Mouse (Mus musculus): ENCODE data around the gene Manbal. TPM values are rescaled to one million over a fixed set of nuclear protein-coding genes. Genes with fewer than 3 reads are reported as not detected.

The Manbal gene
- 5.0 TPM for polyA plus RNA-seq (2014; fragmentation: Illumina TruSeq; extraction: RNeasy Lipid Tissue Mini Kit (QIAGEN cat#74804); ENCODE audit: low read depth, low replicate concordance)

DNA sequence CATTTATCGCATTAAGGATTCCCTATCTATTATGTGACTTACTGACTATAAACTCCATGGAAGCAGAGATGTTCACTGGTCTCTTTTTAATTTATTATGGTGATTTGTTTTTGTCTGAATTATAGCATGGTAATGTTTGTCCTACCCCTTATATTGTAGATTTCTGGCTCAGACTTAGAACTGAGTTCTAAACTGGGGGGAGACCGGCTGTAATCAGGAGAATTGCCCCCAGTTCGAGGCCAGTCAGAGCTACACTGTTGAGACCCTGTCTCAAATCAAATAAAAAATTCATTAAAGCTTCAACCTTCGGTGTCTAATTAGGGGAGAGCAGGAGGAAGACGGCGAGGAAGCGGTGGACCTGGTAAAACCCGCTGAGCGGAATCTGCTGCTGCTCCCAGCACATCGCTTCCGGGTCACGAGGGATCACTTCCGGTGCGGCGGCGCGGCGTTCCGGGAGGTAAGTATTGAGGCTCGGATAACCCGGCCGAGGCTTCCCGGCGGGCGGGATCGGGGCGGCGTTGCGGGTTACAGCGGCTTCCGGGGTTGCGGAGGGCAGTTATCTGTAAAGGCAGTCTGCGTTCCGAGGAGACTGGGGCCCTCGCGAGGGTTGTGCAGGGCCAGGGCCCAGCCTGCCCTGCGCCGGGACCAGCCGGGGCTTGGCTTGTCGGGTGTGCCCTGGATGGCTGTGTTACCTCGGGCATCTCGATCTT, at the start of gene Manbal:
Manbal (plus strand) TSS at position 411 of the 710 bp plus-strand sequence.

DNA sequence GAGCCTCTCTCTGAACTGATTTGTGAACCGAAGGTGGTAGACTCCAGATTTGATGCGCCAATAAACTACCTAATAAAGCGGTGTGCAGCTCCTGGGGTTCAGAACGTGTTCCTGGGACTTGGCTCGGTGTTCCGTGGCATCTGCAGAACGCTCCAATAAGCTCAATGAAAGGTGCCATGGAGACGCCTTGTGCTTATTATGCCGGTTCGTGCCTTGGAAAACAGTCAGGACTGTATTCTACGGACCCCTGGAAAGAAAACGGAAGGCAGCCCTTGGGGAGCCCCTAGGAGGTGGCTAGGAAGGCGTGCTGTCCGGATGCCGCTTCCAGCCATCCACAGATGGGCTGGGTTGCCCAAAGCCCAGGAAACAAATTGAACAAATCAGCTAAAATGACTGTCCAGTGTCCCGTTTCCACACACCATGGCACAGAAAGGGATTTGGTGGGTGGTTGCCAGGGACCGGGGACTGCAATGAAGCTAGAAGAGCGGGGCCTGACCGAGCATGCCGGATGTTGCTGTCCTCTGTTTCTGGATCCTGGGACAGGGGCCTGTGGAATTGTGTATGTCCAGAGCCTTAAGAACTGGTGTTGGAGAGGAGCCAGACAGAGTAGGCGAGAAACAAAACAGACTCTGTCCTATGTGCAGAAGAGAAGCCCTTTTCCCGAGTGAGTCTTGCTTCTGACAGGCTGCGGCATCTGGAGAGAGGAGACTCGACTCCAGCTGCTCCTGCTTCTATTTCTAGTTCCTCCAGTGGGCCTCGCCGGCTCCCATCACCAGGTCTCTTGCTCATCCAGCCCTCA, 19.8 kb upstream of the Manbal start, which contains the start of gene Ghrh:
Ghrh (minus strand) TSS at position 146 of the 799 bp plus-strand sequence.

DNA sequence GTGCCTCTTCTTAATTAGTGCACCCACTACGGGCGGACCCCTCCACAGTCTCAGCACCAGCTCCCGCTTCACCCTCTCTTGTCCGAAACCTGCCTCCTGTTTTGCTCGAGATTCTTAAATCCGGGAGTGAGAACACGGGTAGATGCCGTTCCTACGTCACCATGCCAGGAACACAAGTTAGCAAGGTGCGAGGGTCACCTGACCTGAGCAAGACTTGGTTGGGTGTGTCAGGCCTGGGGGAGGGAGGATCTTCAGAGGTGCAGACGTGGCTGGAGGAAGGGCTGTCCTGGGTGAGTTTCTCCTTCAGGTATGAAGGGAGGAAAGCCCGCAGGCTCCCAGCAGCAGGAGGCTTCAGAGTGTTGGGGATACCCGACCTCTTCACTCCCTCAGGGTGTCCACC, 50.8 kb downstream of the Manbal start, which contains the start of gene Src:
Src (plus strand) TSS at position 239 of the 400 bp plus-strand sequence.

Other genes starting within 250 kb of the Manbal start
- 347 TPM for gene Samhd1, start 232.3 kb upstream of the Manbal start, polyA plus RNA-seq (2014; fragmentation: Illumina TruSeq; extraction: RNeasy Lipid Tissue Mini Kit (QIAGEN cat#74804); ENCODE audit: low read depth, low replicate concordance)
- gene Rbl1, start 163.1 kb upstream of the Manbal start, polyA plus RNA-seq (2014; fragmentation: Illumina TruSeq; extraction: RNeasy Lipid Tissue Mini Kit (QIAGEN cat#74804); ENCODE audit: low read depth, low replicate concordance): 54.1 TPM
- gene Rpn2, start 88.6 kb upstream of the Manbal start, polyA plus RNA-seq (2014; fragmentation: Illumina TruSeq; extraction: RNeasy Lipid Tissue Mini Kit (QIAGEN cat#74804); ENCODE audit: low read depth, low replicate concordance): 186 TPM
- gene Mroh8, start 88.0 kb upstream of the Manbal start, polyA plus RNA-seq (2014; fragmentation: Illumina TruSeq; extraction: RNeasy Lipid Tissue Mini Kit (QIAGEN cat#74804); ENCODE audit: low read depth, low replicate concordance): 0.28 TPM
- not detected for gene Ghrh, start 20.1 kb upstream of the Manbal start, polyA plus RNA-seq (2014; fragmentation: Illumina TruSeq; extraction: RNeasy Lipid Tissue Mini Kit (QIAGEN cat#74804); ENCODE audit: low read depth, low replicate concordance)
- 5.2 TPM for gene Src, start 50.9 kb downstream of the Manbal start, polyA plus RNA-seq (2014; fragmentation: Illumina TruSeq; extraction: RNeasy Lipid Tissue Mini Kit (QIAGEN cat#74804); ENCODE audit: low read depth, low replicate concordance)
- 3.2 TPM for gene Nnat, start 192.5 kb downstream of the Manbal start, polyA plus RNA-seq (2014; fragmentation: Illumina TruSeq; extraction: RNeasy Lipid Tissue Mini Kit (QIAGEN cat#74804); ENCODE audit: low read depth, low replicate concordance)
- 36.5 TPM for gene Blcap, start 203.7 kb downstream of the Manbal start, polyA plus RNA-seq (2014; fragmentation: Illumina TruSeq; extraction: RNeasy Lipid Tissue Mini Kit (QIAGEN cat#74804); ENCODE audit: low read depth, low replicate concordance)

Measured in sigmoid colon, adult 10 weeks (tissue).